Mouse (Mus musculus) right cerebral cortex, postnatal 10 days (tissue): ENCODE measurements around the gene Iqgap3.

Source experiments
- DNase-seq, 2 experiments: peaks; one replicate each; pipeline ENCODE4 v3.0.0; 2021; ENCODE audit warnings: low spot score in 2 of 2

Iqgap3 gene

GRCm38 (mm10) chr3:88138336-88139242, 56.8 kb downstream of the Iqgap3 start:
- peak; percentile 98 to 99 for DNase-seq

- DNase-seq = peak in 1 of 2 experiments; percentile 63
These were observed 57.7 kb downstream of the Iqgap3 start for GRCm38 (mm10) chr3:88139243-88140177.

GRCm38 (mm10) chr3:88140178-88140902, 58.6 kb downstream of the Iqgap3 start:
- DNase-seq = peak in 1 of 2 experiments; percentile 49

GRCm38 (mm10) chr3:88140903-88141430, 59.2 kb downstream of the Iqgap3 start:
- DNase-seq = no peak

GRCm38 (mm10) chr3:88141439-88141786, 59.6 kb downstream of the Iqgap3 start:
- DNase-seq = peak; percentile 21 to 56

GRCm38 (mm10) chr3:88141787-88142523, 60.2 kb downstream of the Iqgap3 start, which contains the start of gene Mef2d:
Gene Mef2d (plus strand): TSS chr3:88142372.
- peak; percentile 97 for DNase-seq

- peak in 1 of 2 experiments; percentile 80 for DNase-seq
These were observed 60.8 kb downstream of the Iqgap3 start for GRCm38 (mm10) chr3:88142546-88142915.

- peak; percentile 79 to 80 for DNase-seq
These were observed 61.4 kb downstream of the Iqgap3 start for GRCm38 (mm10) chr3:88142916-88143771.

GRCm38 (mm10) chr3:88143961-88144486, 62.3 kb downstream of the Iqgap3 start:
- DNase-seq = peak; percentile 66 to 72

- DNase-seq = peak in 1 of 2 experiments; percentile 31
These were observed 63.1 kb downstream of the Iqgap3 start for GRCm38 (mm10) chr3:88144648-88145410.

- peak in 1 of 2 experiments; percentile 43 for DNase-seq
These were observed 63.6 kb downstream of the Iqgap3 start for GRCm38 (mm10) chr3:88145411-88145782.

- peak in 1 of 2 experiments; percentile 37 for DNase-seq
These were observed 64.2 kb downstream of the Iqgap3 start for GRCm38 (mm10) chr3:88145952-88146351.

- no peak for DNase-seq
These were observed 64.8 kb downstream of the Iqgap3 start for GRCm38 (mm10) chr3:88146376-88147112.

- peak in 1 of 2 experiments; percentile 43 for DNase-seq
These were observed 65.7 kb downstream of the Iqgap3 start for GRCm38 (mm10) chr3:88147444-88147843.

GRCm38 (mm10) chr3:88147866-88148265, 66.1 kb downstream of the Iqgap3 start:
- DNase-seq = peak in 1 of 2 experiments; percentile 31

GRCm38 (mm10) chr3:88148354-88148753, 66.6 kb downstream of the Iqgap3 start:
- DNase-seq = peak in 1 of 2 experiments; percentile 28

GRCm38 (mm10) chr3:88148776-88149509, 67.2 kb downstream of the Iqgap3 start:
- peak; percentile 62 to 66 for DNase-seq
